Mouse (Mus musculus) hindbrain, embryonic 12.5 days (tissue): ENCODE data around the gene Gpbar1. TPM values are rescaled to one million over a fixed set of nuclear protein-coding genes. Genes with fewer than 3 reads are reported as not detected.
"Not testable (repeated sequence)": the region's sequence is repeated elsewhere in the genome, so short reads cannot be mapped to it uniquely, and the experiment has no call there.

Experiments used
- ATAC-seq: fragments of 200-750 bp; cut with Nextera tagmentation; 2 replicates; pipeline ENCODE4 v1.8.0; 2017; ENCODE audit warnings: moderate TSS enrichment; ENCODE audit not compliant: low FRiP score
- H3K27ac ChIP-seq: fragments of 300-500 bp; sonication (generic); 2 replicates; pipeline ENCODE4 v1.5.1; 2016; ENCODE audit warnings: mild to moderate bottlenecking
- H3K27me3 ChIP-seq: fragments of 300-500 bp; sonication (generic); 2 replicates; pipeline ENCODE4 v1.6.1; 2016; ENCODE audit warnings: mild to moderate bottlenecking
- H3K36me3 ChIP-seq: fragments of 300-500 bp; sonication (generic); 2 replicates; pipeline ENCODE4 v1.6.1; 2016; ENCODE audit warnings: mild to moderate bottlenecking
- H3K4me1 ChIP-seq: fragments of 300-500 bp; sonication (generic); 2 replicates; pipeline ENCODE4 v1.6.1; 2016
- H3K4me2 ChIP-seq: fragments of 300-500 bp; sonication (generic); replicated peaks from 2 replicates; pipeline ENCODE4 v1.6.1; 2016; ENCODE audit warnings: mild to moderate bottlenecking
- H3K4me3 ChIP-seq: fragments of 300-500 bp; sonication (generic); 2 replicates; pipeline ENCODE4 v1.5.1; 2016; ENCODE audit warnings: mild to moderate bottlenecking
- H3K9ac ChIP-seq: fragments of 300-500 bp; sonication (generic); 2 replicates; pipeline ENCODE4 v1.6.1; 2016; ENCODE audit warnings: mild to moderate bottlenecking, moderate library complexity
- H3K9me3 ChIP-seq: fragments of 300-500 bp; sonication (generic); replicated peaks from 2 replicates; pipeline ENCODE4 v1.6.1; 2016; ENCODE audit warnings: mild to moderate bottlenecking
- WGBS: fragments of 180-500 bp; shearing (Covaris S2); methylation state at CpG from one replicate; pipeline ENCODE4 v1.1.7; 2016; 5-methylcytosine and 5-hydroxymethylcytosine counted together
- polyA plus RNA-seq: library from polyadenylated mRNA; unstranded; fragments of >200 nt; fragmentation: Nextera tagmentation; extraction: Ambion mirVana; gene quantifications from 2 replicates; pipeline ENCODE4 v1.2.1, GENCODE M21; 2016

Gpbar1 gene
- polyA plus RNA-seq, 1 experiment from 2014 or later = 0.19 TPM

GRCm38 (mm10) chr1:74280591-74281325, 2.4 kb downstream of the Gpbar1 start:
- Histone ChIP-seq H3K4me3 (no peak overlapping the region), H3K36me3 (peaks cover 46% of the 10 kb centered on the region), H3K4me1 (peaks cover 20% of the 10 kb centered on the region), H3K9ac (no peak overlapping the region), H3K27me3 (no peaks in the 10 kb centered on the region), H3K9me3 (no peaks in the 10 kb centered on the region), H3K27ac (no peak overlapping the region), H3K4me2 (no peak overlapping the region)
- WGBS = 93% methylated on average over 14 of the region's 14 CpGs
- ATAC-seq = no peak

- 96% methylated on average over 2 of the region's 2 CpGs for WGBS
- H3K9me3 ChIP-seq = no peaks in the 10 kb centered on the region
- no peak overlapping the region for H3K9ac ChIP-seq
- H3K4me2 ChIP-seq = no peak overlapping the region
- H3K27ac ChIP-seq = no peak overlapping the region
- H3K27me3 ChIP-seq = no peaks in the 10 kb centered on the region
- no peak for ATAC-seq
- H3K4me3 ChIP-seq = no peak overlapping the region
- H3K4me1 ChIP-seq = peaks cover 24% of the 10 kb centered on the region
- peaks cover 46% of the 10 kb centered on the region for H3K36me3 ChIP-seq
These were observed 3.0 kb downstream of the Gpbar1 start for GRCm38 (mm10) chr1:74281372-74281771.

GRCm38 (mm10) chr1:74281886-74282285, 3.5 kb downstream of the Gpbar1 start:
- Histone ChIP-seq H3K9ac (no peak overlapping the region), H3K4me1 (peaks cover 24% of the 10 kb centered on the region), H3K4me2 (no peak overlapping the region), H3K4me3 (no peak overlapping the region), H3K36me3 (peaks cover 46% of the 10 kb centered on the region), H3K27me3 (no peaks in the 10 kb centered on the region), H3K9me3 (no peaks in the 10 kb centered on the region), H3K27ac (no peak overlapping the region)
- ATAC-seq = no peak
- 97% methylated on average over 8 of the region's 8 CpGs for WGBS

GRCm38 (mm10) chr1:74282896-74283625, 4.7 kb downstream of the Gpbar1 start:
- WGBS = 87% methylated on average over 10 of the region's 10 CpGs

GRCm38 (mm10) chr1:74283686-74284463, 5.5 kb downstream of the Gpbar1 start:
- 15% methylated on average over 15 of the region's 15 CpGs for WGBS
- H3K4me3 ChIP-seq = peak overlapping the region; percentile 78
- peak overlapping the region; percentile 89 for H3K9ac ChIP-seq
- no peaks in the 10 kb centered on the region for H3K27me3 ChIP-seq
- peak; percentile 48 for ATAC-seq
- H3K36me3 ChIP-seq = peaks cover 44% of the 10 kb centered on the region
- peak overlapping the region; percentile 87 for H3K4me2 ChIP-seq
- peaks cover 20% of the 10 kb centered on the region for H3K4me1 ChIP-seq
- peak overlapping the region; percentile 75 for H3K27ac ChIP-seq
- H3K9me3 ChIP-seq = no peaks in the 10 kb centered on the region

More at GRCm38 (mm10) chr1:74282896-74283625, 4.7 kb downstream of the Gpbar1 start:
- Histone ChIP-seq H3K9me3 (no peaks in the 10 kb centered on the region), H3K36me3 (peaks cover 46% of the 10 kb centered on the region), H3K4me3 (0 out of 2 replicates have a peak overlapping the region, but pooled peaks have one; percentile 5), H3K27ac (no peak overlapping the region), H3K4me2 (peak overlapping the region; percentile 87; the same call in 1 of the 2 replicates), H3K27me3 (no peaks in the 10 kb centered on the region), H3K9ac (no peak overlapping the region), H3K4me1 (peaks cover 20% of the 10 kb centered on the region)
- no peak for ATAC-seq

GRCm38 (mm10) chr1:74284543-74285160, 6.3 kb downstream of the Gpbar1 start, which contains the start of the genes Aamp and Pnkd:
Gene Aamp (minus strand): TSS chr1:74284738.
Gene Pnkd (plus strand): TSS chr1:74284930.
- Histone ChIP-seq H3K9me3 (no peaks in the 10 kb centered on the region), H3K36me3 (peaks cover 44% of the 10 kb centered on the region), H3K4me3 (peak within 1 kb of the TSS; percentile 78), H3K4me2 (peak within 1 kb of the TSS; percentile 87), H3K9ac (peak within 1 kb of the TSS; percentile 89), H3K27me3 (no peaks in the 10 kb centered on the region), H3K4me1 (peaks cover 20% of the 10 kb centered on the region), H3K27ac (peak within 1 kb of the TSS; percentile 75)
- under 1% methylated on average over 56 of the region's 56 CpGs for WGBS
- peak; percentile 98 for ATAC-seq

- no peak for ATAC-seq
- Histone ChIP-seq H3K4me2 (peak overlapping the region; percentile 78), H3K9me3 (no peaks in the 10 kb centered on the region), H3K4me3 (peak overlapping the region; percentile 78), H3K9ac (peak overlapping the region; percentile 72), H3K27ac (no peak overlapping the region), H3K27me3 (no peaks in the 10 kb centered on the region), H3K4me1 (peaks cover 20% of the 10 kb centered on the region), H3K36me3 (peaks cover 44% of the 10 kb centered on the region)
- 3% methylated on average over 23 of the region's 23 CpGs for WGBS
These were observed 7.1 kb downstream of the Gpbar1 start for GRCm38 (mm10) chr1:74285212-74286010.

GRCm38 (mm10) chr1:74286869-74287607, 8.7 kb downstream of the Gpbar1 start:
- H3K36me3 ChIP-seq = peaks cover 35% of the 10 kb centered on the region
- WGBS = 60% methylated on average over 15 of the region's 17 CpGs
- not testable (repeated sequence) for ATAC-seq, H3K9ac ChIP-seq, H3K9me3 ChIP-seq, H3K27ac ChIP-seq, H3K4me2 ChIP-seq, H3K4me3 ChIP-seq, H3K27me3 ChIP-seq
- peaks cover 20% of the 10 kb centered on the region for H3K4me1 ChIP-seq

GRCm38 (mm10) chr1:74288327-74288726, 10.0 kb downstream of the Gpbar1 start:
- Histone ChIP-seq H3K9me3 (no peaks in the 10 kb centered on the region), H3K9ac (peak overlapping the region; percentile 35; the same call in 1 of the 2 replicates), H3K27me3 (no peaks in the 10 kb centered on the region), H3K36me3 (peaks cover 33% of the 10 kb centered on the region), H3K4me3 (no peak overlapping the region), H3K27ac (no peak overlapping the region), H3K4me1 (peaks cover 14% of the 10 kb centered on the region), H3K4me2 (no peak overlapping the region)
- WGBS = 79% methylated on average over 4 of the region's 4 CpGs
- no peak for ATAC-seq

GRCm38 (mm10) chr1:74289248-74289647, 10.9 kb downstream of the Gpbar1 start:
- 91% methylated on average over 9 of the region's 9 CpGs for WGBS
- no peak for ATAC-seq
- Histone ChIP-seq H3K27ac (no peak overlapping the region), H3K9me3 (no peaks in the 10 kb centered on the region), H3K4me2 (no peak overlapping the region), H3K9ac (no peak overlapping the region), H3K4me3 (no peak overlapping the region), H3K36me3 (peaks cover 33% of the 10 kb centered on the region), H3K27me3 (no peaks in the 10 kb centered on the region), H3K4me1 (peaks cover 8% of the 10 kb centered on the region)
